Mouse (Mus musculus): ENCODE results near the gene Fcrl6. TPM values are rescaled to one million over a fixed set of nuclear protein-coding genes. Genes with fewer than 3 reads are reported as not detected.
A peak's percentile ranks its signal among the peaks of the same experiment; 100 is the strongest.

Gene Fcrl6
- polyA plus RNA-seq, 1 experiment: not detected

- Histone ChIP-seq H3K27me3 (replicated peaks) (peaks cover 92% of the 10 kb centered on the region), H3K4me1 (peaks cover 3% of the 10 kb centered on the region), H3K9me3 (no peaks in the 10 kb centered on the region), H3K36me3 (replicated peaks; ENCODE audit: low read length) (no peaks in the 10 kb centered on the region), H3K4me3 (replicated peaks) (no peak within 1 kb of the TSS)
- TF ChIP-seq FLI1 (IDR thresholded peaks at IDR 0.05; ENCODE audit: low read length) (no peak), GATA1 (IDR thresholded peaks at IDR 0.05; ENCODE audit: borderline replicate concordance, low read length) (no peak)
These were observed 46.7 kb downstream of the Fcrl6 start, which contains the start of gene Vsig8 for GRCm38 (mm10) chr1:172555638-172556037. TSS of gene Vsig8 (plus strand) at chr1:172555938.

DNA sequence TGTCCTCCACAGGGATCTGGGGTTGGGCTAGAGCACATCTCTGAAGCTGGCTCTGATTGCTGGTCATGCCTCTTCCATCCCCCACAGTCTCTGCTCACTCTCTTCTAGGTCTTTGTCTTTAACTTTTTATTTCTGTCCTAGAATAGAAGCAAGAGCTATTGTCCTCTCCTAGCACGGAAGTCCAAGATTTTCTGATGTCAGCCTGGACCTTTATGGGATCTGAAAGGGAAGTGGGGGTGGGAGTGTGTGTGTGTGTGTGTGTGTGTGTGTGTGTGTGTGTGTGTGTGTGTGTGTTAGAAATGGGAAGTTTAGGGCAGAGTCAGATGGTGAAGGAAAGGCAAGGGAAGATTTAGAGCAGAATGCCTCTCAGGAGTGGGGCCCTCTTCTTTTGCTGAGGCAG lies 49.7 kb downstream of the Fcrl6 start:
- Histone ChIP-seq H3K4me1 (peaks cover 26% of the 10 kb centered on the region), H3K36me3 (replicated peaks; ENCODE audit: low read length) (no peaks in the 10 kb centered on the region), H3K27me3 (replicated peaks) (peaks cover 93% of the 10 kb centered on the region), H3K9me3 (no peaks in the 10 kb centered on the region), H3K4me3 (replicated peaks) (no peak overlapping the region)
- TF ChIP-seq FLI1 (IDR thresholded peaks at IDR 0.05; ENCODE audit: low read length) (no peak), GATA1 (IDR thresholded peaks at IDR 0.05; ENCODE audit: borderline replicate concordance, low read length) (no peak)

GRCm38 (mm10) chr1:172551009-172551408 lies 51.3 kb downstream of the Fcrl6 start:
- H3K4me3 ChIP-seq (replicated peaks): no peak overlapping the region
- H3K36me3 ChIP-seq (replicated peaks; ENCODE audit: low read length): no peaks in the 10 kb centered on the region
- TF ChIP-seq FLI1 (IDR thresholded peaks at IDR 0.05; ENCODE audit: low read length): no peak
- TF ChIP-seq GATA1 (IDR thresholded peaks at IDR 0.05; ENCODE audit: borderline replicate concordance, low read length): no peak
- no peaks in the 10 kb centered on the region for H3K9me3 ChIP-seq
- H3K4me1 ChIP-seq: peaks cover 29% of the 10 kb centered on the region
- peaks cover 88% of the 10 kb centered on the region for H3K27me3 ChIP-seq (replicated peaks)

- Histone ChIP-seq H3K36me3 (replicated peaks; ENCODE audit: low read length) (no peaks in the 10 kb centered on the region), H3K9me3 (no peaks in the 10 kb centered on the region), H3K4me1 (peaks cover 30% of the 10 kb centered on the region), H3K4me3 (replicated peaks) (peak overlapping the region; percentile 89), H3K27me3 (replicated peaks) (peaks cover 87% of the 10 kb centered on the region)
- TF ChIP-seq FLI1 (IDR thresholded peaks at IDR 0.05; ENCODE audit: low read length) (no peak), GATA1 (IDR thresholded peaks at IDR 0.05; ENCODE audit: borderline replicate concordance, low read length) (no peak)
These were observed 51.8 kb downstream of the Fcrl6 start for GRCm38 (mm10) chr1:172550551-172550951.

DNA sequence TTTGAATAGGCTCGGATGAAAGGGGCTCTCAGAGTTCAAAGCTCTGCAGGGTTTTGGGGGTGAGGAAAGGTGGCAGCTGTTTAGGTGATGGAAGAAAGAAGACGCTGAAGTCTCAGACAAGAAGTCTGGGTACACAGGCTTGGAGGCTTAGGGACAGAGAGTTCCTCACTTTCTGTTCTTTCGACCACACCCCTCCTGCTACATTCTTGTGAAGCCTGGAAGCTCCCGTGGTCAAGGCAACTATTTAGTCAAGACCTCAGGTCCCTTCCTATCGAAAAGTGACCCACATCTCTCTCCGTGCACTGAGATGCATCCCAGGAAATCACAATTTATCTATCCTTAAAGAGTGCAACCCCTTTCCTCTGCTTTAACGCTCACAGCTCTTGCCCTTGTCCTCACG lies 52.6 kb downstream of the Fcrl6 start:
- no peaks in the 10 kb centered on the region for H3K9me3 ChIP-seq
- no peaks in the 10 kb centered on the region for H3K36me3 ChIP-seq (replicated peaks; ENCODE audit: low read length)
- peaks cover 87% of the 10 kb centered on the region for H3K27me3 ChIP-seq (replicated peaks)
- peaks cover 30% of the 10 kb centered on the region for H3K4me1 ChIP-seq
- H3K4me3 ChIP-seq (replicated peaks): peak overlapping the region; percentile 89
- no peak for TF ChIP-seq FLI1 (IDR thresholded peaks at IDR 0.05; ENCODE audit: low read length)
- no peak for TF ChIP-seq GATA1 (IDR thresholded peaks at IDR 0.05; ENCODE audit: borderline replicate concordance, low read length)

GRCm38 (mm10) chr1:172549314-172549713 lies 53.0 kb downstream of the Fcrl6 start:
- peaks cover 85% of the 10 kb centered on the region for H3K27me3 ChIP-seq (replicated peaks)
- H3K4me1 ChIP-seq: peaks cover 30% of the 10 kb centered on the region
- H3K9me3 ChIP-seq: no peaks in the 10 kb centered on the region
- TF ChIP-seq FLI1 (IDR thresholded peaks at IDR 0.05; ENCODE audit: low read length): no peak
- no peak for TF ChIP-seq GATA1 (IDR thresholded peaks at IDR 0.05; ENCODE audit: borderline replicate concordance, low read length)
- H3K36me3 ChIP-seq (replicated peaks; ENCODE audit: low read length): no peaks in the 10 kb centered on the region
- H3K4me3 ChIP-seq (replicated peaks): no peak overlapping the region

- TF ChIP-seq FLI1 (IDR thresholded peaks at IDR 0.05; ENCODE audit: low read length) (no peak), GATA1 (IDR thresholded peaks at IDR 0.05; ENCODE audit: borderline replicate concordance, low read length) (no peak)
- Histone ChIP-seq H3K4me1 (peaks cover 30% of the 10 kb centered on the region), H3K36me3 (replicated peaks; ENCODE audit: low read length) (no peaks in the 10 kb centered on the region), H3K4me3 (replicated peaks) (peak overlapping the region; percentile 59), H3K27me3 (replicated peaks) (peaks cover 85% of the 10 kb centered on the region), H3K9me3 (no peaks in the 10 kb centered on the region)
These were observed 53.9 kb downstream of the Fcrl6 start for GRCm38 (mm10) chr1:172548501-172548900.

Other genes with a start within 250 kb of the Fcrl6 start
- 4.1 and 7.8 TPM in 2 replicates for gene Pigm, start 226.0 kb downstream of the Fcrl6 start, polyA plus RNA-seq (2012; ENCODE audit: insufficient read depth, low replicate concordance)
- gene Slamf9, start 127.2 kb downstream of the Fcrl6 start, polyA plus RNA-seq (2012; ENCODE audit: insufficient read depth, low replicate concordance): not detected in 2 replicates
- 0.41 and 0.68 TPM in 2 replicates for gene Igsf9, start 120.8 kb downstream of the Fcrl6 start, polyA plus RNA-seq (2012; ENCODE audit: insufficient read depth, low replicate concordance)
- 725 and 2,302 TPM in 2 replicates for gene Tagln2, start 102.5 kb downstream of the Fcrl6 start, polyA plus RNA-seq (2012; ENCODE audit: insufficient read depth, low replicate concordance)
- 0.93 TPM in 1 of 2 replicates, not detected in the other for gene Cfap45, start 81.8 kb downstream of the Fcrl6 start, polyA plus RNA-seq (2012; ENCODE audit: insufficient read depth, low replicate concordance)
- not detected in 2 replicates for gene Vsig8, start 46.6 kb downstream of the Fcrl6 start, polyA plus RNA-seq (2012; ENCODE audit: insufficient read depth, low replicate concordance)
- gene Slamf8, start 12.0 kb downstream of the Fcrl6 start, polyA plus RNA-seq (2012; ENCODE audit: insufficient read depth, low replicate concordance): 0.13 TPM in 1 of 2 replicates, not detected in the other
- gene Dusp23, start 30.4 kb upstream of the Fcrl6 start, polyA plus RNA-seq (2012; ENCODE audit: insufficient read depth, low replicate concordance): 10.0 and 22.8 TPM in 2 replicates
- not detected in 2 replicates for gene Crp, start 95.5 kb upstream of the Fcrl6 start, polyA plus RNA-seq (2012; ENCODE audit: insufficient read depth, low replicate concordance)

Measured in megakaryocyte, embryonic 14.5 days (primary cell).